Mouse (Mus musculus): Measurements from ENCODE around the gene Zbtb24.

DNA sequence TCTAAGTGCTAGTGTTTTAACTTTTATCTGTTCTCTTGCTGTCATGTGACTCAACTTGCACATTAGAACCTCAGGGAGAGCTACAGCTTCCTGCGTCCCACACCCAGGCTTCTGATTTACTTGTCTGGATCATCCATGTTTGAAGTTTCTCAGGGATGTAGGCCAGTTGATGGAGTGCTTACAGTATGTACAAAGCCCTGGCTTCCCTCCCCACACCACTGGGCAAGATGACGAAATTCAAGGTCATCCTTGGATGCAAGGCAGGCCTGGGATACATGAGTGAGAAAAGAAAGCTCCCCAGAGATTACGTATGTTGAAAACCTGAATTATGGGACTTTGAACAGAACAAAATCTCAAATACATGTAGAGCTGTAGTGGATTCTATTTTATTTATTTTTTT is 2.6 kb downstream of the Zbtb24 start:
- no peak for TF ChIP-seq CTCF (IDR thresholded peaks at IDR 0.05; ENCODE audit: borderline replicate concordance, insufficient read depth, low read length)
- TF ChIP-seq POLR2A (IDR thresholded peaks at IDR 0.05; ENCODE audit: low read depth, low read length): no peak

Measured in embryonic fibroblast, embryonic 13.5 days (primary cell).